Mouse (Mus musculus): Measurements from ENCODE around the gene Cnga3.
A peak's percentile ranks its signal among the peaks of the same experiment; 100 is the strongest.

Gene Cnga3

DNA sequence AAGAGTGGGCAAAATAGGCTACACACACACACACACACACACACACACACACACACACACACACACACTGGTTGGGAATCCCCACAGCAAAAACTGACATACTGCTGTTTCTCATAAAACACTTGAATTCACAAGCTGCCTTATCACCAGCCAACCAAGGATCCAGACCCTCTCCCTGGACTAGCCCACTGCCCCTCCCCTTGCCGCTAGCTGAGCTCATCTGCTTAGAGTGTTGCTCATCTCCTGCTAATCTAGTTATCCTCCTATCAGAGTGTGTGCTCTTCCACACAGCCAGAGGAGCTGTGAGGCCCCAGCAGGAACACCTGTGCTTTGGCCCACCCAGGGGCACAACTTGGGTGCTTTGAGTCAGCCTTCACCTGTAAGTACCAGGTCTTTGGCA is at the start of gene Cnga3:
Cnga3 (plus strand) TSS at position 291 of the 400 bp plus-strand sequence.
- DNase-seq (ENCODE audit: low read depth, low spot score): no peak

DNA sequence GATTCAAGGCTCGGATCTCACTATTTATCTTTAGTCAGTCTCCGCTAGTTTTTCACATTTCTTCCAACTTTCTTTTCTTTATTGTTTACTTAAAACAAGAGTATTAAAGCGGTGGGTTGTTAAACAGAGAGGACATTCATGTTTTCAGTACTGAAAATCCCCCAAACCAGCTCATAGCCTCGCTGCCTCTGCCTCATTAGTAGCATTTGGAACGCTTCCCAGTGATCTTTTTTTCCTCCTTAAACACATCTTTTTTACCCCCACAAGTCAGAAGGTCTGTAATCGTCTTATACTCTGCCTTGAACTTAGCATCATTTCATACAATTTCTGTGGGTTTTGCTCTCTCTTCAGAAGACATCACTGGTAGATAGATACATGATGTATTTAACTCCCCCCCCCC is 48.2 kb upstream of the Cnga3 start:
- no peak for DNase-seq (ENCODE audit: low read depth, low spot score)

- peak; percentile 23 for DNase-seq (ENCODE audit: low read depth, low spot score)
Observed at GRCm38 (mm10) chr1:37167918-37168317, 46.3 kb upstream of the Cnga3 start.

DNA sequence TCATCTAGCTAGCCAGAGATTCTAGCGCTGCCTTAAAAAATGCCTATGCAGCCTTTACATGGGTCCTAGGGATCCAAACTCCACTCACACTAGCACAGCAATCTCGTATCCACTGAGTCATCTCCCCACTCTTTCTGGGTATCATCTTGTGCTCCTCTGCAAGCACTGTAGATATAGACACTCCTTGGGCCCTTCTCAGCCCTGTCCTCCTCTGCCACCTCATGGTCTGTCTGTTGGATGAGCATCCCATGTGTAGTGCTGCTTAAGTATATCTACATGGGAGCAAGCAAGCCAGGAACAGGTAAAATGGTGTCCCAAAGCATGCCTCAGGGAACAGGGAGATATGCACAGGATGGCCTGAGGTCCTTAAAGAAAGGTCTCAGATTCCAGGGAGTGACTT is 36.4 kb upstream of the Cnga3 start:
- no peak for DNase-seq (ENCODE audit: low read depth, low spot score)

GRCm38 (mm10) chr1:37179852-37180251 is 34.4 kb upstream of the Cnga3 start:
- DNase-seq (ENCODE audit: low read depth, low spot score): no peak

DNA sequence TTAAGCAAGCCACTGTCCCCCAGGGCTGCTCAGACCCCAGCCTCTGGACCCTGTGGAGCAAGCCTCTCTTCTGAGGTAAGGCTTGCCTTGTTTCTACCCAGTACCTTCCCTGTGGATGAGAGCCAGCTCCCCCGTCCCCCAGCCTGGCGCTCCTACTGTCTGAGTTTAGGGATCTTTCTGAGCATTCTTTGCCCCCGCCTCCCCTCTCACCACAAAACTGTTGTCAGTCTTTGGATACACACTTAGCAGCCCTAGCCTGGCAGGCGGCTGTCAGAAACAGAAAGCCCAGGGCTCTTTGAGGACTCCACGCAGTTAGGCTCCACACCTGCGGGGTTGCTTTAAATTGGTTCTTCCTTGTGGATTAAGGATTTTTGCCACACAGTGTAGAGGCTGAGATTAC is 27.2 kb upstream of the Cnga3 start:
- no peak for DNase-seq (ENCODE audit: low read depth, low spot score)

- DNase-seq (ENCODE audit: low read depth, low spot score): no peak
Observed at GRCm38 (mm10) chr1:37194607-37195006, 19.6 kb upstream of the Cnga3 start.

- no peak for DNase-seq (ENCODE audit: low read depth, low spot score)
Observed at GRCm38 (mm10) chr1:37201406-37201805, 12.8 kb upstream of the Cnga3 start.

GRCm38 (mm10) chr1:37207743-37208142 is 6.5 kb upstream of the Cnga3 start:
- DNase-seq (ENCODE audit: low read depth, low spot score): no peak

GRCm38 (mm10) chr1:37212375-37212774 is 1.9 kb upstream of the Cnga3 start:
- no peak for DNase-seq (ENCODE audit: low read depth, low spot score)

GRCm38 (mm10) chr1:37218386-37218785 is 4.2 kb downstream of the Cnga3 start:
- peak; percentile 46 for DNase-seq (ENCODE audit: low read depth, low spot score)

DNA sequence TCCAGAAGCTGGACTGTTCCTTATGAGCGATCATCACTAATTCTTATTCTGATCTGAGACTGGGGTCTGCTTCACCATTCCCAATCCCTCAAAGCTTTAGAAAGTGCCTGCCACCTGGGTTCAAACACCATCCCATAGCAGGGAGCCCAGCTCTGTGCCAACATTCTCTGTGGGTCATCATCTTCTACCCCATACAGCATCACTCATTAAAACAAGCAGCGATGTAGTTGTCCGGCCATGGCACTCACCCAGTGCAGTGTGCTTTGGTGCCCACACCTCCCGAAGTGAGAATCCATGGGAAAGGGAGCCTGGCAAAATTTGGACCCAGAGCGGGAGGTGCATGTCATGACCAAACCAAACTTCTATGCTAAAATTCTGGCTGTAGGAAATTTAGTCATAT is 5.4 kb downstream of the Cnga3 start:
- no peak for DNase-seq (ENCODE audit: low read depth, low spot score)

DNA sequence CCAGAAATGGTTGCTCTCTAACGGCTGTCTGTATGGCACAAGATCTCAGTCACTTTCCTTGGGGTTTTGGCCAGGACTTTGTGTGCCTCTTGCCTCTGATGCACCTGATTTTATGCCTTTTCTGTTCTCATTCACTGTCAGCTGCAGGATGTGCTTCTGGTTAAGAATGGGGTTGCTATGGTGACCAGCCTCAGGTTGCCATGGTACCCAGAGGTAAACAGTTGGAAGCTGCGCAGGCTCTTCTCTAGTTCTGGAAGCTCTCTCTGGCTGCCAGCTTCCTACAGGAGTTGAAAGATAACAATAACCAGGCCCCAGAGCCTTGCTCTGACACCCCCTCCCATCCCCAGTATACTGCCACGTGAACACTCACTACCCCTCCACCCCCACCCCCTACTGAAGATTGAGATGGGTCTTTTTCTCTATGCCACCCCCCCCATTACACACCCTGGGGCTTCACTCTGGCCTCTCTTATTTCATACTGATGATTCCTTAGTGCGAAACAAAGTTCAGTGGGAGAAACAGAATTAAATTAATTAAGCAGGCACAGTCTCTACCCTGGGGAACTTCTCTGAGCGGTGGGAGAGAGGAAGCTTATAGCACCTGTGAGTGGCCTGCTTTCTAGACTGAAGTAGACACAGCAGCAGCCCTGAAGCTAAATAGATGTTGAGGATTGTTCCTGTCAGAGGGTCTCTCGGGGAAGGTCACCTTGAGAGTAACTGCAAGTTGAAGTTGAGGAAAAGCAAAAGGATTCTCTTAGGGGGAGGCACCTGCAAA is 6.1 kb downstream of the Cnga3 start:
- peak; percentile 69 for DNase-seq (ENCODE audit: low read depth, low spot score)

GRCm38 (mm10) chr1:37222002-37222401 is 7.8 kb downstream of the Cnga3 start:
- no peak for DNase-seq (ENCODE audit: low read depth, low spot score)

DNA sequence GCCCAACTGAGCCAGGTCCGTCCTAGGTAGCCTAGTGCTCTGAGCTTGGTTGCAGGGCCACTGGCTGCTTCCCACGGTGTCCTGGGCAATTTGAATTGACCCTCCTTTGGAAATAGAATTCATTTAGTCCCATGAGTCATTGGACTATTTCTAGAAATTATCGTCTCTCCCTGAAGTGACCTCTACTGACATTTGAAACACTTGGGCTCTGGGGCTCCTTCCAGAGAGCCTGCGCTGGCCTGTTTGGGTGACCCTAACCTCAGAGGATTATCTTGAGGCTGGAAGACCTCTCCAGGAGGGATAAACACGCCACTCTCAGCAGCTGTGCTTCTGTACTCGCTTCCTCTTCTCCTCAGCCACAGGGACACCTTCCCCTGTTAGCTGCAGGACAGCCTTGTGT is 16.2 kb downstream of the Cnga3 start:
- no peak for DNase-seq (ENCODE audit: low read depth, low spot score)

- peak; percentile 61 for DNase-seq (ENCODE audit: low read depth, low spot score)
Observed at GRCm38 (mm10) chr1:37231295-37231701, 17.1 kb downstream of the Cnga3 start.

GRCm38 (mm10) chr1:37239045-37239635 is 24.9 kb downstream of the Cnga3 start:
- no peak for DNase-seq (ENCODE audit: low read depth, low spot score)

DNA sequence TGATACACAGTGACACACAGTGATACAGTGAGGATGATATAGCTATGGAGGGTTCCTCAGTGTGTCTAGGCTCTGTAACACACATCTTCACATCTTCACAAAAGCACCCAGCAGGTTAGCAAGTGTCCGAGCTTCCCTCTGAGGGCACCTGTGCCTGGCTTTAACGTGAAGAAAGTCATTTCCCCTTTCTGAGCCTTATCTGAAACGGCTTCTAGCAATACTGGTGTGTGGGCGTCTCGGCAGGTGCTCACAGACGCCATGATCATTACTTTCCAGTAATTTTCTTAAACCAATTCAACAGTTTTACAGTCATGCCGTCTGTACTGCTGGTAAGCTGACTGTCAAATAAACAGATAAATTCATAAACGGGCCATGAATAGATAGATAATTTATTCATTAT is 28.0 kb downstream of the Cnga3 start:
- DNase-seq (ENCODE audit: low read depth, low spot score): no peak

DNA sequence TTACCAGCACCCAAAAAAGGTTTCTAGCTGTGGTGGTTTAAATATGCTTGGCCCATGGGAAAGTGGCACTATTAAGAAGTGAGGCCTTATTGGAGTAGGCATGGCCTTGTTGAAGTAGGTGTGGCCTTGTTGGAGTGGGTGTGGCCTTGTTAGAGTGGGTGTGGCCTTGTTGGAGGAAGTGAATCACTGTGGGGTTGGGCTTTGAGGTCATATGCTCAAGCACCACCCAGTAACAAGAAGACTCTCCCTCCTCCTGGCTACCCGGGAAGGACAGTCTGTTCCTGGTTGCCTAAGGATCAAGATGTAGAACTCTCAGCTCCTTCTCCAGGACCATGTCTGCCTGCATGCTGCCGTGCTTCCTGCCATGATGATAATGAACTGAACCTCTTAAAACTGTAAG is 32.2 kb downstream of the Cnga3 start:
- DNase-seq (ENCODE audit: low read depth, low spot score): no peak

GRCm38 (mm10) chr1:37248406-37248805 is 34.2 kb downstream of the Cnga3 start:
- DNase-seq (ENCODE audit: low read depth, low spot score): no peak

DNA sequence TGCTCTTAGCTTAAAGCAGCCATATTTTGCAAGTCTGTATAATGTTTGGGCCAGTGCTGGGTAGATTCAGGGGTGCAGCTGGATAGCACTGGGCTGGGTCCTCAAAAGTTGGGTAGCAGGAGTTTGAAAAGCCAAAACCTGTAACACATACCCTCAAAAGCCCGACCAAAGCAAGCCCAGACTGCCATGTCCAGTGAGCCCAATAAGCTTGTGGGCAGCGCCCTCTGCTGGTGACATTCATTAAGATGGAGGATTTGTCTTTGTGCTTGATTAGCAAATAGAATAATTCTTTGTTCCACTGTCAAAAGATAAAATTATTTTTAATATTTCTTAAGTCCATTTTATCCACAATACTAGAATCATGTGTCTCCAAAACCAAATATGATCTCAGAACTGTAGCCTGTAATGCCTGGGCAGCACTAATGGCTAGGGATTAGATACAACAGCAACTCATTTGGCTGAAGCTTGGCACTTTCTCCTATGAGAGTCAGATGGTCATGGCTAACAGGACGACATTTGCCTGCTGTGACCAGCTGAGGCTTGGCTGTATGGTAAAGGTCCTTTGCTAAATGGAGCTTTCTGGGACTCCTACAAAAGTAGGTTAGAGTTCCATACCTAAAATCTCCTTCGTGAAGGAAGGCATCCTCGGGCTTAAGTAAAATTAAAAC is 36.5 kb downstream of the Cnga3 start:
- DNase-seq (ENCODE audit: low read depth, low spot score): peak; percentile 66

- DNase-seq (ENCODE audit: low read depth, low spot score): no peak
Observed at GRCm38 (mm10) chr1:37258443-37258842, 44.2 kb downstream of the Cnga3 start.

DNA sequence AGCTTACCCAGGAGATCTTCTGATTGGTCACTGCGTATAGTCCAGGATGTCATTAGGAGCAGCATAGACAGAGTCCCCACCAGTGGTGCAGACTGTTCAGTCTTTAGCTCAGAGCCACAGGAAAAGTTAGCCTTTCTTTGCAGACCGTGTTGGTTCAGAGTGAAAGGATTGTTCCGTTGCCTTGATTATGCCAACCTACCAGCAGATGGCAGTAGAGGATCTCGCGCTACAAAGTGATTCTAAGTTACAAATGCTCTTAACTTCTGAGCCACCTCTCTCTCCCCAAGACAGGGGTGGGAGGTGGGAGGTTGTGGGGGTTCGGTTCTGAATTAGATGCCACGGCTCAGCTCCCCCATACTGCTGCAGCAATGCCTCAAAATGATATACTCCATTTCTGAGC is 58.2 kb downstream of the Cnga3 start:
- DNase-seq (ENCODE audit: low read depth, low spot score): peak; percentile 79

Data from forelimb bud, embryonic 11.5 days (tissue).